ENCODE assay signal across 45 mouse cellular contexts in genomic region chr13:41110935-41111334, GRCm38 (mm10). TPM values are rescaled to one million over a fixed set of nuclear protein-coding genes. Genes with fewer than 3 reads are reported as not detected.
"Had no signal": no experiment of that assay in that cellular context is flagged by ENCODE, and none has a peak within 500 bp of the region (broad histone marks: within the 10 kb centered on the region; RNA-seq: fewer than 3 reads in every experiment).

Gene Gcm2, minus strand, starts transcription at chr13:41111035.

- ATAC-seq: liver, embryonic 12.5 days; liver, postnatal 0 days; lung, postnatal 0 days; midbrain, embryonic 13.5 days; midbrain, embryonic 15.5 days; midbrain, embryonic 16.5 days had no signal

- H3K4me3 ChIP-seq: limb, embryonic 10.5 days; limb, embryonic 12.5 days; limb, embryonic 13.5 days; limb, embryonic 15.5 days; liver, embryonic 12.5 days; liver, embryonic 13.5 days; liver, embryonic 15.5 days; lung, embryonic 15.5 days; megakaryocyte, embryonic 14.5 days; midbrain, embryonic 10.5 days; midbrain, embryonic 12.5 days; midbrain, embryonic 13.5 days; midbrain, embryonic 15.5 days; myocyte; neural tube, embryonic 12.5 days had no signal

- H3K9me3 ChIP-seq: limb, embryonic 10.5 days; limb, embryonic 12.5 days; limb, embryonic 13.5 days; limb, embryonic 15.5 days; liver, embryonic 12.5 days; liver, embryonic 13.5 days; liver, embryonic 15.5 days; lung, embryonic 15.5 days; midbrain, embryonic 10.5 days; midbrain, embryonic 12.5 days; midbrain, embryonic 13.5 days; midbrain, embryonic 15.5 days; neural tube, embryonic 12.5 days had no signal

- H3K4me2 ChIP-seq: limb, embryonic 12.5 days; limb, embryonic 13.5 days; limb, embryonic 15.5 days; liver, embryonic 11.5 days; liver, embryonic 12.5 days; liver, embryonic 13.5 days; liver, embryonic 15.5 days; lung, embryonic 14.5 days; lung, embryonic 15.5 days; midbrain, embryonic 11.5 days; midbrain, embryonic 12.5 days; midbrain, embryonic 13.5 days; midbrain, embryonic 15.5 days; neural tube, embryonic 12.5 days had no signal

- H3K4me1 ChIP-seq: limb, embryonic 10.5 days; limb, embryonic 13.5 days; liver, embryonic 12.5 days; liver, embryonic 13.5 days; liver, embryonic 15.5 days; lung, embryonic 15.5 days; midbrain, embryonic 12.5 days; midbrain, embryonic 15.5 days; neural tube, embryonic 12.5 days had no signal

- H3K27ac ChIP-seq: limb, embryonic 10.5 days; limb, embryonic 12.5 days; limb, embryonic 13.5 days; limb, embryonic 15.5 days; liver, embryonic 12.5 days; liver, embryonic 13.5 days; liver, embryonic 14.5 days; liver, embryonic 15.5 days; lung, embryonic 15.5 days; macrophage; midbrain, embryonic 10.5 days; midbrain, embryonic 12.5 days; midbrain, embryonic 13.5 days; midbrain, embryonic 15.5 days; neural tube, embryonic 12.5 days had no signal

- H3K36me3 ChIP-seq: limb, embryonic 10.5 days; limb, embryonic 12.5 days; limb, embryonic 13.5 days; limb, embryonic 15.5 days; liver, embryonic 12.5 days; liver, embryonic 13.5 days; liver, embryonic 15.5 days; lung, embryonic 15.5 days; midbrain, embryonic 10.5 days; midbrain, embryonic 12.5 days; midbrain, embryonic 13.5 days; midbrain, embryonic 15.5 days; neural tube, embryonic 12.5 days had no signal

- DNase-seq: left cerebral cortex, postnatal 4 days; liver; liver, embryonic 13.5 days; liver, postnatal 0 days; lung, adult 18-20 months; lung, adult 2 months; lung, embryonic 14.5 days; lung, postnatal 10 days; lung, postnatal 14 days; lung, postnatal 36 days; lung, postnatal 4 days; midbrain, embryonic 14.5 days had no signal

- H3K9ac ChIP-seq: limb, embryonic 12.5 days; limb, embryonic 13.5 days; limb, embryonic 15.5 days; liver, embryonic 12.5 days; liver, embryonic 13.5 days; liver, embryonic 14.5 days; liver, embryonic 15.5 days; liver, postnatal 0 days; lung, embryonic 14.5 days; lung, embryonic 15.5 days; midbrain, embryonic 12.5 days; midbrain, embryonic 13.5 days; midbrain, embryonic 15.5 days; neural tube, embryonic 12.5 days had no signal

RNA-seq across cellular contexts. Expression of gene Gcm2, which starts in this region (rescaled TPM):
- total RNA-seq: left cerebral cortex, postnatal 10 days; left cerebral cortex, postnatal 14 days; left cerebral cortex, postnatal 25 days; left cerebral cortex, postnatal 36 days; left cerebral cortex, postnatal 4 days; liver, adult 2 months; megakaryocyte progenitor cell, adult 5-6 weeks; megakaryocyte-erythroid progenitor cell, adult 5-6 weeks; midbrain, postnatal 0 days; monocyte, adult 5-6 weeks had no signal
- polyA plus RNA-seq: limb, embryonic 10.5 days; limb, embryonic 11.5 days; limb, embryonic 12.5 days; limb, embryonic 13.5 days; limb, embryonic 14.5 days; limb, embryonic 15.5 days; liver, adult 2 months; liver, embryonic 11.5 days; liver, embryonic 12.5 days; liver, embryonic 13.5 days; liver, embryonic 14.5 days; liver, embryonic 15.5 days; liver, embryonic 16.5 days; liver, postnatal 0 days; lung, embryonic 14.5 days; lung, embryonic 15.5 days; lung, embryonic 16.5 days; lung, postnatal 0 days; macrophage; midbrain, embryonic 10.5 days; midbrain, embryonic 11.5 days; midbrain, embryonic 12.5 days; midbrain, embryonic 13.5 days; midbrain, embryonic 14.5 days; midbrain, embryonic 15.5 days; midbrain, embryonic 16.5 days; midbrain, postnatal 0 days; myocyte; neural tube, embryonic 12.5 days had no signal
